Mouse (Mus musculus) forebrain, embryonic 16.5 days (tissue): ENCODE measurements around the gene Acot5. TPM values are rescaled to one million over a fixed set of nuclear protein-coding genes. Genes with fewer than 3 reads are reported as not detected.
"Not testable (repeated sequence)": the region's sequence is repeated elsewhere in the genome, so short reads cannot be mapped to it uniquely, and the experiment has no call there.

ENCODE experiments used
- ATAC-seq: fragments of 200-750 bp; cut with Nextera tagmentation; 2 replicates; pipeline ENCODE4 v1.8.0; 2017; ENCODE audit warnings: mild to moderate bottlenecking, moderate library complexity
- H3K27ac ChIP-seq: fragments of 300-500 bp; sonication (generic); 2 replicates; pipeline ENCODE4 v1.5.1; 2014; ENCODE audit warnings: low read length, control low read depth
- H3K27me3 ChIP-seq: fragments of 300-500 bp; sonication (generic); replicated peaks from 2 replicates; pipeline ENCODE4 v1.6.1; 2014; ENCODE audit warnings: low read length; ENCODE audit not compliant: control insufficient read depth, insufficient read depth
- H3K36me3 ChIP-seq: fragments of 300-500 bp; sonication (generic); 2 replicates; pipeline ENCODE4 v1.6.1; 2014; ENCODE audit not compliant: control insufficient read depth, insufficient read depth
- H3K4me1 ChIP-seq: fragments of 300-500 bp; sonication (generic); replicated peaks from 2 replicates; pipeline ENCODE4 v1.6.1; 2014; ENCODE audit warnings: low read length; ENCODE audit not compliant: control insufficient read depth, insufficient read depth
- H3K4me2 ChIP-seq: fragments of 300-500 bp; sonication (generic); 2 replicates; pipeline ENCODE4 v1.6.1; 2014; ENCODE audit warnings: mild to moderate bottlenecking, low read length, control low read depth
- H3K4me3 ChIP-seq: fragments of 300-500 bp; sonication (generic); replicated peaks from 2 replicates; pipeline ENCODE4 v1.5.1; 2014; ENCODE audit warnings: mild to moderate bottlenecking, low read length, control low read depth
- H3K9ac ChIP-seq: fragments of 300-500 bp; sonication (generic); replicated peaks from 2 replicates; pipeline ENCODE4 v1.6.1; 2014; ENCODE audit warnings: low read depth, low read length, control low read depth
- H3K9me3 ChIP-seq: fragments of 300-500 bp; sonication (generic); 2 replicates; pipeline ENCODE4 v1.6.1; 2016; ENCODE audit warnings: low read length; ENCODE audit not compliant: control insufficient read depth
- WGBS: fragments of 180-500 bp; shearing (Covaris S2); extraction: QIAGEN DNeasy Blood & Tissue Kit; methylation state at CpG from one replicate; pipeline ENCODE4 v1.1.7; 2014; 5-methylcytosine and 5-hydroxymethylcytosine counted together
- polyA plus RNA-seq: library from polyadenylated mRNA; unstranded; fragments of >200 nt; fragmentation: Nextera tagmentation; extraction: Ambion mirVana; gene quantifications from 2 replicates; pipeline ENCODE4 v1.2.1, GENCODE M21; 2015

Acot5 gene
- polyA plus RNA-seq: 0.16 TPM in 1 of 2 replicates, not detected in the other

- Histone ChIP-seq H3K4me3 (peak within 1 kb of the TSS; percentile 45), H3K27me3 (peaks cover 11% of the 10 kb centered on the region), H3K4me1 (no peaks in the 10 kb centered on the region), H3K36me3 (no peaks in the 10 kb centered on the region), H3K4me2 (peak within 1 kb of the TSS; percentile 59), H3K9ac (peak within 1 kb of the TSS; percentile 37; the same call in 1 of the 2 replicates), H3K9me3 (no peaks in the 10 kb centered on the region), H3K27ac (no peak within 1 kb of the TSS)
- ATAC-seq: no peak
- 55% methylated on average over 9 of the region's 9 CpGs for WGBS
Observed at GRCm38 (mm10) chr12:84068986-84069385, at the start of gene Acot5. Gene Acot5, plus strand, starts transcription at chr12:84069325.

- WGBS: 45% methylated on average over 7 of the region's 7 CpGs
- H3K27ac ChIP-seq, H3K9me3 ChIP-seq, H3K4me2 ChIP-seq, H3K27me3 ChIP-seq, ATAC-seq, H3K4me1 ChIP-seq, H3K36me3 ChIP-seq, H3K9ac ChIP-seq, H3K4me3 ChIP-seq: not testable (repeated sequence)
Observed at GRCm38 (mm10) chr12:84020528-84020927, 48.6 kb upstream of the Acot5 start.

- H3K36me3 ChIP-seq, H3K4me2 ChIP-seq, H3K9me3 ChIP-seq, H3K27me3 ChIP-seq, H3K27ac ChIP-seq, H3K9ac ChIP-seq, H3K4me3 ChIP-seq, H3K4me1 ChIP-seq, ATAC-seq: not testable (repeated sequence)
- WGBS: 91% methylated on average over 4 of the region's 4 CpGs
Observed at GRCm38 (mm10) chr12:84022266-84022665, 46.9 kb upstream of the Acot5 start.

GRCm38 (mm10) chr12:84023052-84023745 is 45.9 kb upstream of the Acot5 start:
- H3K36me3 ChIP-seq: no peaks in the 10 kb centered on the region
- no peak overlapping the region for H3K4me3 ChIP-seq
- no peak for ATAC-seq
- no peak overlapping the region for H3K9ac ChIP-seq
- 83% methylated on average over 9 of the region's 9 CpGs for WGBS
- H3K4me1 ChIP-seq: no peaks in the 10 kb centered on the region
- no peak overlapping the region for H3K27ac ChIP-seq
- no peaks in the 10 kb centered on the region for H3K9me3 ChIP-seq
- no peaks in the 10 kb centered on the region for H3K27me3 ChIP-seq
- H3K4me2 ChIP-seq: no peak overlapping the region

GRCm38 (mm10) chr12:84025888-84026287 is 43.2 kb upstream of the Acot5 start:
- no peak overlapping the region for H3K4me2 ChIP-seq
- H3K9me3 ChIP-seq: no peaks in the 10 kb centered on the region
- no peak overlapping the region for H3K27ac ChIP-seq
- no peaks in the 10 kb centered on the region for H3K4me1 ChIP-seq
- no peak overlapping the region for H3K4me3 ChIP-seq
- no peaks in the 10 kb centered on the region for H3K36me3 ChIP-seq
- no peak for ATAC-seq
- no peak overlapping the region for H3K9ac ChIP-seq
- no peaks in the 10 kb centered on the region for H3K27me3 ChIP-seq
- 91% methylated on average over 7 of the region's 7 CpGs for WGBS

- not testable (repeated sequence) for H3K27me3 ChIP-seq, H3K4me1 ChIP-seq, H3K4me3 ChIP-seq, ATAC-seq, H3K4me2 ChIP-seq, H3K9me3 ChIP-seq, H3K27ac ChIP-seq, H3K9ac ChIP-seq, H3K36me3 ChIP-seq
- WGBS: 44% methylated on average over 3 of the region's 3 CpGs
Observed at GRCm38 (mm10) chr12:84028328-84028727, 40.8 kb upstream of the Acot5 start.

- H3K9ac ChIP-seq, H3K27ac ChIP-seq, H3K4me1 ChIP-seq, ATAC-seq, H3K27me3 ChIP-seq, H3K9me3 ChIP-seq, H3K4me3 ChIP-seq, H3K36me3 ChIP-seq, H3K4me2 ChIP-seq: not testable (repeated sequence)
- 75% methylated on average over 1 of the region's 1 CpGs for WGBS
Observed at GRCm38 (mm10) chr12:84029043-84029442, 40.1 kb upstream of the Acot5 start.

GRCm38 (mm10) chr12:84030659-84031332 is 38.3 kb upstream of the Acot5 start:
- no peaks in the 10 kb centered on the region for H3K27me3 ChIP-seq
- no peaks in the 10 kb centered on the region for H3K4me1 ChIP-seq
- H3K27ac ChIP-seq: no peak overlapping the region
- H3K9me3 ChIP-seq: no peaks in the 10 kb centered on the region
- no peak overlapping the region for H3K9ac ChIP-seq
- no peaks in the 10 kb centered on the region for H3K36me3 ChIP-seq
- ATAC-seq: peak; percentile 83
- no peak overlapping the region for H3K4me3 ChIP-seq
- WGBS: 69% methylated on average over 4 of the region's 4 CpGs
- no peak overlapping the region for H3K4me2 ChIP-seq

GRCm38 (mm10) chr12:84032854-84033253 is 36.3 kb upstream of the Acot5 start:
- H3K4me2 ChIP-seq: no peak overlapping the region
- H3K9ac ChIP-seq: no peak overlapping the region
- no peak overlapping the region for H3K4me3 ChIP-seq
- H3K9me3 ChIP-seq: no peaks in the 10 kb centered on the region
- ATAC-seq: no peak
- 92% methylated on average over 4 of the region's 4 CpGs for WGBS
- H3K36me3 ChIP-seq: no peaks in the 10 kb centered on the region
- no peaks in the 10 kb centered on the region for H3K27me3 ChIP-seq
- H3K27ac ChIP-seq: no peak overlapping the region
- no peaks in the 10 kb centered on the region for H3K4me1 ChIP-seq
